Mouse (Mus musculus) MEL (cell line): ENCODE measurements at regions not wholly inside any gene's neighbourhood (a gene's known extent, or its start where the extent isn't known, plus 50 kb on each side); places are given as distances from the start of the nearest gene placed in this dataset.

Experiments
- DNase-seq: peaks from one replicate; pipeline ENCODE4 v3.0.0; 2011; ENCODE audit warnings: low read depth, low spot score
- H3K27ac ChIP-seq: 2 replicates; pipeline ENCODE4 v1.5.1; 2012; ENCODE audit warnings: low read depth, mild to moderate bottlenecking, control low read depth, low read length, moderate library complexity; ENCODE audit not compliant: control insufficient read depth
- H3K27me3 ChIP-seq, 2 experiments: fragments of 150-350 bp in 1 of 2; sonication (generic) in 1 of 2; 2 replicates each; pipeline ENCODE4 v1.6.1; 2012; ENCODE audit warnings: low read length in 2 of 2, mild to moderate bottlenecking in 2 of 2, improper control_type of control experiment in 1 of 2, moderate library complexity in 1 of 2; ENCODE audit not compliant: insufficient read depth in 2 of 2, control insufficient read depth in 1 of 2
- H3K36me3 ChIP-seq, 2 experiments: 2 replicates each; pipeline ENCODE4 v1.6.1; 2012 to 2014; ENCODE audit warnings: low read length in 2 of 2, improper control_type of control experiment in 1 of 2, inconsistent platforms in 1 of 2, mild to moderate bottlenecking in 1 of 2; ENCODE audit not compliant: insufficient read depth in 2 of 2, control insufficient read depth in 1 of 2
- H3K4me1 ChIP-seq, 2 experiments: fragments of 150-350 bp in 1 of 2; sonication (generic) in 1 of 2; 2 replicates each; pipeline ENCODE4 v1.6.1; 2012; ENCODE audit warnings: low read length in 2 of 2, improper control_type of control experiment in 1 of 2, mild to moderate bottlenecking in 1 of 2; ENCODE audit not compliant: insufficient read depth in 2 of 2, control insufficient read depth in 1 of 2
- H3K4me3 ChIP-seq, 2 experiments: fragments of 150-350 bp in 1 of 2; sonication (generic) in 1 of 2; 2 replicates each; pipeline ENCODE4 v1.5.1; 2012; ENCODE audit warnings: low read depth in 2 of 2, low read length in 2 of 2, mild to moderate bottlenecking in 2 of 2, moderate library complexity in 2 of 2, control low read depth in 1 of 2, improper control_type of control experiment in 1 of 2; ENCODE audit not compliant: control insufficient read depth in 1 of 2, insufficient read depth in 1 of 2
- H3K79me2 ChIP-seq: 2 replicates; pipeline ENCODE4 v1.6.1; 2012; ENCODE audit warnings: mild to moderate bottlenecking, low read length, moderate library complexity; ENCODE audit not compliant: control insufficient read depth, poor library complexity, insufficient read depth
- H3K9ac ChIP-seq: 2 replicates; pipeline ENCODE4 v1.6.1; 2012; ENCODE audit warnings: low read depth, mild to moderate bottlenecking, control low read depth, low read length, moderate library complexity; ENCODE audit not compliant: control insufficient read depth, poor library complexity, severe bottlenecking
- H3K9me3 ChIP-seq: fragments of 150-350 bp; sonication (generic); replicated peaks from 2 replicates; pipeline ENCODE4 v1.6.1; 2012; ENCODE audit warnings: mild to moderate bottlenecking, low read length, improper control_type of control experiment, moderate library complexity; ENCODE audit not compliant: insufficient read depth
- CHD1 ChIP-seq: IDR thresholded peaks from 2 replicates; pipeline ENCODE4 v1.6.1; 2012; ENCODE audit warnings: low read depth, mild to moderate bottlenecking, inconsistent platforms, low read length, improper control_type of control experiment
- CHD2 ChIP-seq: IDR thresholded peaks from 2 replicates; pipeline ENCODE4 v1.6.1; 2011; ENCODE audit warnings: low read length, improper control_type of control experiment
- ELF1 ChIP-seq: IDR thresholded peaks from 2 replicates; pipeline ENCODE4 v1.6.1; 2014; ENCODE audit warnings: low read depth, mild to moderate bottlenecking, inconsistent platforms, low read length, improper control_type of control experiment, moderate library complexity
- EP300 ChIP-seq, 2 experiments: IDR thresholded peaks; 2 replicates each; pipeline ENCODE4 v1.6.1; 2011; ENCODE audit warnings: improper control_type of control experiment in 2 of 2, low read length in 2 of 2, low read depth in 1 of 2, mild to moderate bottlenecking in 1 of 2
- JUND ChIP-seq: IDR thresholded peaks from 2 replicates; pipeline ENCODE4 v1.6.1; 2011; ENCODE audit warnings: low read depth, mild to moderate bottlenecking, improper control_type of control experiment, low read length
- KAT2A ChIP-seq: conservative IDR thresholded peaks from 2 replicates; pipeline ENCODE4 v1.6.1; 2012; ENCODE audit warnings: low read depth, low read length, improper control_type of control experiment, inconsistent platforms
- MAFK ChIP-seq: IDR thresholded peaks from 2 replicates; pipeline ENCODE4 v1.6.1; 2011; ENCODE audit warnings: low read depth, mild to moderate bottlenecking, low read length, improper control_type of control experiment, borderline replicate concordance
- MAX ChIP-seq: IDR thresholded peaks from 2 replicates; pipeline ENCODE4 v1.6.1; 2011; ENCODE audit warnings: low read length, improper control_type of control experiment
- MYB ChIP-seq: IDR thresholded peaks from 2 replicates; pipeline ENCODE4 v1.6.1; 2011; ENCODE audit warnings: mild to moderate bottlenecking, low read depth, low read length, improper control_type of control experiment
- POLR2A ChIP-seq, 2 experiments: IDR thresholded peaks; 2 replicates each; pipeline ENCODE4 v1.6.1; 2011 to 2012; ENCODE audit warnings: low read length in 2 of 2, mild to moderate bottlenecking in 2 of 2, control low read depth in 1 of 2, improper control_type of control experiment in 1 of 2, low read depth in 1 of 2, moderate library complexity in 1 of 2; ENCODE audit not compliant: control insufficient read depth in 1 of 2, insufficient read depth in 1 of 2, poor library complexity in 1 of 2
- POLR2AphosphoS5 ChIP-seq: IDR thresholded peaks from 2 replicates; pipeline ENCODE4 v1.6.1; 2012; ENCODE audit warnings: low read depth, borderline replicate concordance, mild to moderate bottlenecking, inconsistent platforms, low read length, moderate library complexity, mixed read lengths
- RAD21 ChIP-seq: IDR thresholded peaks from 2 replicates; pipeline ENCODE4 v1.6.1; 2011; ENCODE audit warnings: mild to moderate bottlenecking, low read depth, low read length, improper control_type of control experiment
- RCOR1 ChIP-seq: IDR thresholded peaks from 2 replicates; pipeline ENCODE4 v1.6.1; 2012; ENCODE audit warnings: low read depth, mild to moderate bottlenecking, inconsistent platforms, low read length, improper control_type of control experiment
- SMC3 ChIP-seq: IDR thresholded peaks from 2 replicates; pipeline ENCODE4 v1.6.1; 2011; ENCODE audit warnings: low read depth, low read length, improper control_type of control experiment
- TAL1 ChIP-seq: IDR thresholded peaks from 2 replicates; pipeline ENCODE4 v1.6.1; 2012; ENCODE audit warnings: mild to moderate bottlenecking, inconsistent platforms, low read length, moderate library complexity, mixed read lengths
- UBTF ChIP-seq: IDR thresholded peaks from 2 replicates; pipeline ENCODE4 v1.6.1; 2012; ENCODE audit warnings: low read depth, mild to moderate bottlenecking, inconsistent platforms, low read length, improper control_type of control experiment, moderate library complexity, borderline replicate concordance; ENCODE audit not compliant: insufficient read depth
- ZC3H11A ChIP-seq: IDR thresholded peaks from 2 replicates; pipeline ENCODE4 v1.6.1; 2012; ENCODE audit warnings: low read depth, mild to moderate bottlenecking, inconsistent platforms, low read length, improper control_type of control experiment
- ZKSCAN1 ChIP-seq: IDR thresholded peaks from 2 replicates; pipeline ENCODE4 v1.6.1; 2012; ENCODE audit warnings: low read depth, mild to moderate bottlenecking, inconsistent platforms, low read length, improper control_type of control experiment, moderate library complexity
- ZMIZ1 ChIP-seq: IDR thresholded peaks from 2 replicates; pipeline ENCODE4 v1.6.1; 2012; ENCODE audit warnings: low read depth, mild to moderate bottlenecking, inconsistent platforms, low read length, improper control_type of control experiment, moderate library complexity
- ZNF384 ChIP-seq: IDR thresholded peaks from 2 replicates; pipeline ENCODE4 v1.6.1; 2012; ENCODE audit warnings: low read depth, mild to moderate bottlenecking, inconsistent platforms, low read length, improper control_type of control experiment

GRCm38 (mm10) chr19:15217387-15217786, 619.5 kb upstream of the Tle4 start:
- Histone ChIP-seq H3K27me3 (no peaks in the 10 kb centered on the region), H3K9ac (no peak overlapping the region), H3K27ac (no peak overlapping the region), H3K4me3 (no peak overlapping the region), H3K79me2 (no peaks in the 10 kb centered on the region), H3K4me1 (no peaks in the 10 kb centered on the region), H3K9me3 (no peaks in the 10 kb centered on the region), H3K36me3 (no peaks in the 10 kb centered on the region)
- no peak for DNase-seq
- TF ChIP-seq EP300 (IDR thresholded peaks at IDR 0.05; ENCODE audit: low read depth in 1 of 2, low read length in 2 of 2) = no peak
- no peak for TF ChIP-seq SMC3
- TF ChIP-seq KAT2A = no peak
- TF ChIP-seq ZC3H11A = no peak
- TF ChIP-seq ZNF384 = no peak
- no peak for TF ChIP-seq CHD1

- no peak overlapping the region for H3K27ac ChIP-seq
- no peaks in the 10 kb centered on the region for H3K9me3 ChIP-seq
- no peak for DNase-seq
- H3K79me2 ChIP-seq = no peaks in the 10 kb centered on the region
- no peak overlapping the region for H3K9ac ChIP-seq
- H3K27me3 ChIP-seq = no peaks in the 10 kb centered on the region
- TF ChIP-seq CHD2 = no peak
- no peak for TF ChIP-seq UBTF
- no peaks in the 10 kb centered on the region for H3K36me3 ChIP-seq
- H3K4me3 ChIP-seq = no peak overlapping the region
- no peaks in the 10 kb centered on the region for H3K4me1 ChIP-seq
Measured at GRCm38 (mm10) chr19:15214651-15215050, 616.8 kb upstream of the Tle4 start.

- no peak overlapping the region for H3K4me3 ChIP-seq
- TF ChIP-seq MAFK (no peak), RCOR1 (no peak), MYB (no peak), POLR2A (IDR thresholded peaks at IDR 0.05; ENCODE audit: control insufficient read depth in 1 of 2, insufficient read depth in 1 of 2, low read depth in 1 of 2, low read length in 2 of 2, poor library complexity in 1 of 2) (no peak), TAL1 (no peak), MAX (no peak), RAD21 (no peak), POLR2AphosphoS5 (no peak), ZMIZ1 (no peak), ZKSCAN1 (no peak), ELF1 (no peak), JUND (no peak), ZNF384 (no peak)
- TF ChIP-seq, all 39 proteins: peak for 0
- no peaks in the 10 kb centered on the region for H3K4me1 ChIP-seq
- H3K27me3 ChIP-seq = no peaks in the 10 kb centered on the region
- H3K9me3 ChIP-seq = no peaks in the 10 kb centered on the region
- H3K36me3 ChIP-seq = no peaks in the 10 kb centered on the region
- H3K9ac ChIP-seq = no peak overlapping the region
- no peaks in the 10 kb centered on the region for H3K79me2 ChIP-seq
- DNase-seq = no peak
- H3K27ac ChIP-seq = no peak overlapping the region
Measured at GRCm38 (mm10) chr19:15212881-15213280, 615.0 kb upstream of the Tle4 start.
